Mouse (Mus musculus) kidney, adult 8-10 months (tissue): Measurements from ENCODE around the gene D630003M21Rik.

Experiments
- DNase-seq, 2 experiments: peaks; one replicate each; pipeline ENCODE4 v3.0.0; 2022

Gene D630003M21Rik

GRCm38 (mm10) chr2:158193611-158194336, 35.2 kb downstream of the D630003M21Rik start:
- no peak for DNase-seq

- peak in 1 of 2 experiments; percentile 39 for DNase-seq
Measured at GRCm38 (mm10) chr2:158191098-158191497, 37.9 kb downstream of the D630003M21Rik start.

GRCm38 (mm10) chr2:158189451-158189850, 39.6 kb downstream of the D630003M21Rik start:
- no peak for DNase-seq

GRCm38 (mm10) chr2:158186206-158186871, 42.7 kb downstream of the D630003M21Rik start:
- no peak for DNase-seq

GRCm38 (mm10) chr2:158183266-158183665, 45.8 kb downstream of the D630003M21Rik start:
- DNase-seq = no peak

- DNase-seq = no peak
Measured at GRCm38 (mm10) chr2:158181932-158182331, 47.1 kb downstream of the D630003M21Rik start.

GRCm38 (mm10) chr2:158180797-158181196, 48.2 kb downstream of the D630003M21Rik start:
- DNase-seq = peak in 1 of 2 experiments; percentile 69

- DNase-seq = no peak
Measured at GRCm38 (mm10) chr2:158179370-158180111, 49.5 kb downstream of the D630003M21Rik start.

GRCm38 (mm10) chr2:158178696-158179369, 50.2 kb downstream of the D630003M21Rik start:
- peak; percentile 67 to 84 for DNase-seq

- no peak for DNase-seq
Measured at GRCm38 (mm10) chr2:158178139-158178538, 50.9 kb downstream of the D630003M21Rik start.

GRCm38 (mm10) chr2:158177574-158177973, 51.4 kb downstream of the D630003M21Rik start:
- no peak for DNase-seq

GRCm38 (mm10) chr2:158176763-158177162, 52.3 kb downstream of the D630003M21Rik start:
- DNase-seq = no peak

GRCm38 (mm10) chr2:158175433-158175832, 53.6 kb downstream of the D630003M21Rik start:
- no peak for DNase-seq

- DNase-seq = no peak
Measured at GRCm38 (mm10) chr2:158174958-158175357, 54.1 kb downstream of the D630003M21Rik start.

- DNase-seq = peak; percentile 41 to 44
Measured at GRCm38 (mm10) chr2:158174438-158174837, 54.6 kb downstream of the D630003M21Rik start.

GRCm38 (mm10) chr2:158170394-158170793, 58.6 kb downstream of the D630003M21Rik start:
- DNase-seq = no peak

GRCm38 (mm10) chr2:158169771-158170170, 59.3 kb downstream of the D630003M21Rik start:
- no peak for DNase-seq

GRCm38 (mm10) chr2:158169351-158169750, 59.7 kb downstream of the D630003M21Rik start:
- no peak for DNase-seq

GRCm38 (mm10) chr2:158168741-158169211, 60.2 kb downstream of the D630003M21Rik start:
- no peak for DNase-seq

GRCm38 (mm10) chr2:158167496-158168205, 61.4 kb downstream of the D630003M21Rik start:
- DNase-seq = no peak

- peak; percentile 43 to 56 for DNase-seq
Measured at GRCm38 (mm10) chr2:158166628-158167027, 62.4 kb downstream of the D630003M21Rik start.

- DNase-seq = no peak
Measured at GRCm38 (mm10) chr2:158165776-158166175, 63.2 kb downstream of the D630003M21Rik start.
